Mouse (Mus musculus) myocyte (in vitro differentiated cells): ENCODE results near the gene Fev. TPM values are rescaled to one million over a fixed set of nuclear protein-coding genes. Genes with fewer than 3 reads are reported as not detected.

Source experiments
- H3K27me3 ChIP-seq: one replicate; pipeline ENCODE4 v1.6.1; 2011; ENCODE audit not compliant: control insufficient read depth, insufficient read depth, insufficient read length
- H3K36me3 ChIP-seq: one replicate; pipeline ENCODE4 v1.6.1; 2011; ENCODE audit not compliant: control insufficient read depth, insufficient read depth
- H3K4me2 ChIP-seq: one replicate; pipeline ENCODE4 v1.6.1; 2011; ENCODE audit warnings: low read depth, control low read depth
- H3K4me3 ChIP-seq: one replicate; pipeline ENCODE4 v1.5.1; 2011; ENCODE audit warnings: mild to moderate bottlenecking, control low read depth, moderate library complexity
- H3K79me2 ChIP-seq: one replicate; pipeline ENCODE4 v1.6.1; 2011; ENCODE audit not compliant: control insufficient read depth, insufficient read depth
- H3ac ChIP-seq: one replicate; pipeline ENCODE4 v1.6.1; 2011; ENCODE audit not compliant: control insufficient read depth, insufficient read length
- CEBPB ChIP-seq: IDR thresholded peaks from 2 replicates; pipeline ENCODE4 v1.6.1; 2011; ENCODE audit warnings: mild to moderate bottlenecking, moderate library complexity; ENCODE audit not compliant: poor library complexity, insufficient read depth, severe bottlenecking
- E2F4 ChIP-seq: IDR thresholded peaks from one replicate; pipeline ENCODE4 v1.6.1; 2011; ENCODE audit warnings: mild to moderate bottlenecking, control low read depth, moderate library complexity; ENCODE audit not compliant: insufficient read depth
- MAX ChIP-seq: IDR thresholded peaks from one replicate; pipeline ENCODE4 v1.6.1; 2011; ENCODE audit warnings: low read depth, mild to moderate bottlenecking, control low read depth
- MYOD1 ChIP-seq, 3 experiments: IDR thresholded peaks; one replicate each; pipeline ENCODE4 v1.6.1; 2011; ENCODE audit warnings: control low read depth in 2 of 3, low read depth in 2 of 3, mild to moderate bottlenecking in 2 of 3, moderate library complexity in 1 of 3; ENCODE audit not compliant: insufficient read length in 2 of 3, control insufficient read depth in 1 of 3
- MYOG ChIP-seq, 3 experiments: IDR thresholded peaks; one replicate each; pipeline ENCODE4 v1.6.1; 2011; ENCODE audit warnings: control low read depth in 2 of 3, low read depth in 2 of 3, mild to moderate bottlenecking in 2 of 3; ENCODE audit not compliant: insufficient read length in 2 of 3, control insufficient read depth in 1 of 3, insufficient read depth in 1 of 3
- POLR2A ChIP-seq: IDR thresholded peaks from one replicate; pipeline ENCODE4 v1.6.1; 2011; ENCODE audit warnings: low read depth, mild to moderate bottlenecking, control low read depth, moderate library complexity; ENCODE audit not compliant: insufficient read length
- POLR2AphosphoS2 ChIP-seq: IDR thresholded peaks from one replicate; pipeline ENCODE4 v1.6.1; 2011; ENCODE audit warnings: low read depth, control low read depth; ENCODE audit not compliant: insufficient read length
- REST ChIP-seq: IDR thresholded peaks from one replicate; pipeline ENCODE4 v1.6.1; 2011; ENCODE audit warnings: mild to moderate bottlenecking, control low read depth, moderate library complexity; ENCODE audit not compliant: insufficient read depth, insufficient read length
- SRF ChIP-seq: IDR thresholded peaks from one replicate; pipeline ENCODE4 v1.6.1; 2011; ENCODE audit warnings: low read depth; ENCODE audit not compliant: control insufficient read depth, insufficient read length
- TCF12 ChIP-seq: IDR thresholded peaks from one replicate; pipeline ENCODE4 v1.6.1; 2011; ENCODE audit warnings: mild to moderate bottlenecking, control low read depth; ENCODE audit not compliant: poor library complexity, insufficient read depth, severe bottlenecking
- TCF3 ChIP-seq: IDR thresholded peaks from one replicate; pipeline ENCODE4 v1.6.1; 2011; ENCODE audit warnings: low read depth, control low read depth; ENCODE audit not compliant: insufficient read length
- USF1 ChIP-seq: IDR thresholded peaks from one replicate; pipeline ENCODE4 v1.6.1; 2011; ENCODE audit warnings: low read depth, mild to moderate bottlenecking, control low read depth, moderate library complexity
- polyA plus RNA-seq: library from polyadenylated mRNA; unstranded; fragments of >200 nt; fragmentation: generic; extraction: Trizol; gene quantifications from one replicate; pipeline ENCODE4 v1.2.1, GENCODE M21; 2012; ENCODE audit warnings: missing spikeins

Gene Fev
- not detected for polyA plus RNA-seq

GRCm38 (mm10) chr1:74885369-74886042, at the start of gene Fev:
TSS of gene Fev (minus strand) at chr1:74885419.
- Histone ChIP-seq H3K4me2 (no peak within 1 kb of the TSS), H3K36me3 (no peaks in the 10 kb centered on the region), H3K27me3 (peaks cover 54% of the 10 kb centered on the region), H3K4me3 (no peak within 1 kb of the TSS), H3K79me2 (no peaks in the 10 kb centered on the region), H3ac (no peak within 1 kb of the TSS)
- TF ChIP-seq REST (no peak), MAX (no peak), MYOD1 (IDR thresholded peaks at IDR 0.05; ENCODE audit: control insufficient read depth in 1 of 3, insufficient read length in 2 of 3, low read depth in 2 of 3) (no peak), E2F4 (no peak)

- H3K79me2 ChIP-seq = no peaks in the 10 kb centered on the region
- H3K36me3 ChIP-seq = no peaks in the 10 kb centered on the region
- peaks cover 40% of the 10 kb centered on the region for H3K27me3 ChIP-seq
- no peak overlapping the region for H3K4me2 ChIP-seq
- TF ChIP-seq TCF12 (no peak), REST (no peak), POLR2A (no peak), TCF3 (no peak), MAX (no peak), MYOG (IDR thresholded peaks at IDR 0.05; ENCODE audit: control insufficient read depth in 1 of 3, insufficient read depth in 1 of 3, insufficient read length in 2 of 3, low read depth in 2 of 3) (no peak), USF1 (no peak)
- no peak overlapping the region for H3K4me3 ChIP-seq
- no peak overlapping the region for H3ac ChIP-seq
Observed at GRCm38 (mm10) chr1:74927621-74928296, 42.5 kb upstream of the Fev start.

GRCm38 (mm10) chr1:74926721-74927120, 41.5 kb upstream of the Fev start:
- Histone ChIP-seq H3K36me3 (no peaks in the 10 kb centered on the region), H3K4me3 (no peak overlapping the region), H3K4me2 (no peak overlapping the region), H3K79me2 (no peaks in the 10 kb centered on the region), H3ac (no peak overlapping the region), H3K27me3 (peaks cover 48% of the 10 kb centered on the region)
- TF ChIP-seq TCF3 = no peak

GRCm38 (mm10) chr1:74924464-74924863, 39.2 kb upstream of the Fev start:
- Histone ChIP-seq H3K36me3 (no peaks in the 10 kb centered on the region), H3K4me3 (no peak overlapping the region), H3ac (no peak overlapping the region), H3K27me3 (peaks cover 48% of the 10 kb centered on the region), H3K79me2 (no peaks in the 10 kb centered on the region), H3K4me2 (no peak overlapping the region)
- no peak for TF ChIP-seq E2F4
- TF ChIP-seq MYOG (IDR thresholded peaks at IDR 0.05; ENCODE audit: control insufficient read depth in 1 of 3, insufficient read depth in 1 of 3, insufficient read length in 2 of 3, low read depth in 2 of 3) = no peak
- TF ChIP-seq CEBPB = no peak
- TF ChIP-seq SRF = no peak
- TF ChIP-seq POLR2AphosphoS2 = no peak

- peaks cover 31% of the 10 kb centered on the region for H3K27me3 ChIP-seq
Observed at GRCm38 (mm10) chr1:74915706-74916105, 30.5 kb upstream of the Fev start.

More at GRCm38 (mm10) chr1:74915706-74916105, 30.5 kb upstream of the Fev start:
- H3ac ChIP-seq = no peak overlapping the region
- H3K4me3 ChIP-seq = no peak overlapping the region
- H3K36me3 ChIP-seq = no peaks in the 10 kb centered on the region
- TF ChIP-seq MAX (no peak), TCF3 (no peak), SRF (no peak), REST (no peak), TCF12 (no peak), MYOG (IDR thresholded peaks at IDR 0.05; ENCODE audit: control insufficient read depth in 1 of 3, insufficient read depth in 1 of 3, insufficient read length in 2 of 3, low read depth in 2 of 3) (no peak), POLR2AphosphoS2 (no peak), POLR2A (no peak), CEBPB (no peak), MYOD1 (IDR thresholded peaks at IDR 0.05; ENCODE audit: control insufficient read depth in 1 of 3, insufficient read length in 2 of 3, low read depth in 2 of 3) (no peak), E2F4 (no peak), USF1 (no peak)
- H3K4me2 ChIP-seq = no peak overlapping the region
- no peaks in the 10 kb centered on the region for H3K79me2 ChIP-seq
